Mouse (Mus musculus): ENCODE measurements around the gene Rhag. TPM values are rescaled to one million over a fixed set of nuclear protein-coding genes. Genes with fewer than 3 reads are reported as not detected.

Gene Rhag
- polyA plus RNA-seq, 1 experiment from 2014 or later, result 3.2 TPM

DNA sequence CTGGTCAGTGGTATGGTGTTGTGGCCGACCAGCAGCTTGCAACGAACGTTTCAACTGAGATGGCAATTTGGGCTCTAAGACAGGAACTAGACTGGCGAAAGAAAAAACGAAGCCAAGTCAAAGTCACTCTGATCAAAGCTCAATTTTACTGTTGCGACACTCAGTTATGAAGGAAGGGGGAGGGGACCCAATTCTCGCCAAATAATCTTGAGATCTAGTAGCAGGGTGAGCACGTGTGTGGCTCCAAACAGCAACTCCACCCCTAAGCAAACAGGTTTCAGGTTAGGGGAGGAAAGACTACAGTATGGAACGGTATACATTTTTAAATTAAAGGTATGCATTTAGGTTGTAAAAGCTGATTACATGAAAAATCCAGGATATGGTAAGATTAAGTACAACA lies 10.6 kb downstream of the Rhag start:
- H3K4me3 ChIP-seq (replicated peaks), result no peak overlapping the region
- no peak overlapping the region for H3K9ac ChIP-seq
- 84% methylated on average over 9 of the region's 9 CpGs for WGBS
- no peak overlapping the region for H3K27ac ChIP-seq
- H3K4me1 ChIP-seq, result no peaks in the 10 kb centered on the region
- no peak overlapping the region for H3K4me2 ChIP-seq
- no peaks in the 10 kb centered on the region for H3K36me3 ChIP-seq (replicated peaks)
- H3K9me3 ChIP-seq, result no peaks in the 10 kb centered on the region
- H3K27me3 ChIP-seq, result no peaks in the 10 kb centered on the region
- no peak for ATAC-seq (ENCODE audit: low FRiP score)

DNA sequence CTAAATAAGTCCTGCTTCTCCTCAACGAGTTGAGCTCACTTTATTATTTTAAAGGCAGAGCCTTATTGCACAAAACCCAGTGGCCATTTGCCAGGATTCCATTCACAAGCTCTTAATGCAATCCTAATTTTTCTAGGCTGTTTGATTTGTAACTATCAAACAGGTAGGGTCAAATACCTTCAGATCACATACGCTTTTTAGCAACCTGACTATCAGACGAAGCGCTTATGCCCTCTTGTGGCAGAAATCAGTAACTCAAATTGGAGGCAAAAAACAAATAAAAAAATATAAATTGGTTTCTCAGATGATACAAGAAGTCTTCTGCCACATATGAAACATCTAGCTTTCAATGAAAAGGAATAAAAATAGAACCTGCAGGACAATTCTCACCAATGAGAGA lies 12.9 kb downstream of the Rhag start:
- ATAC-seq (ENCODE audit: low FRiP score), result no peak
- Histone ChIP-seq H3K36me3 (replicated peaks) (no peaks in the 10 kb centered on the region), H3K4me3 (replicated peaks) (no peak overlapping the region), H3K4me2 (no peak overlapping the region), H3K27me3 (no peaks in the 10 kb centered on the region), H3K9ac (no peak overlapping the region), H3K9me3 (no peaks in the 10 kb centered on the region), H3K4me1 (no peaks in the 10 kb centered on the region), H3K27ac (no peak overlapping the region)
- 27% methylated on average over 4 of the region's 4 CpGs for WGBS

DNA sequence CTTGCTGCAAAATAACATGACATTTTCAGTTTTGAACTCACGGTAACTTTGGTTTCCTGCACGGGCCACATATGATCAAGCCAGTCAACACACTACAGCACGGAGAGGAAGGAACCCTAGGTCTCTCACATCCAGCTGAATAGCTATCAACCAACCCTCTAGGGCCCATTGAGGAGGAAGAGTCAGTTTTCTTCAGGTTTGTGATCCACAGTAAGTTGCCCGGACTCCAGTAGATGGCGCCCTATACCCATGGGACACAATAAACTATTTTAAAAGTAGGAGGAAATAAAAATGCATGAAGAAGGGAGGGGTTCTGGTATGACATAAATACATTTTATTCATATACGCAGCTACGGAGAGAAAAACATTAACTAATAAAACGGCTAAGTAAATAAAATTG lies 13.6 kb downstream of the Rhag start:
- H3K36me3 ChIP-seq (replicated peaks), result no peaks in the 10 kb centered on the region

DNA sequence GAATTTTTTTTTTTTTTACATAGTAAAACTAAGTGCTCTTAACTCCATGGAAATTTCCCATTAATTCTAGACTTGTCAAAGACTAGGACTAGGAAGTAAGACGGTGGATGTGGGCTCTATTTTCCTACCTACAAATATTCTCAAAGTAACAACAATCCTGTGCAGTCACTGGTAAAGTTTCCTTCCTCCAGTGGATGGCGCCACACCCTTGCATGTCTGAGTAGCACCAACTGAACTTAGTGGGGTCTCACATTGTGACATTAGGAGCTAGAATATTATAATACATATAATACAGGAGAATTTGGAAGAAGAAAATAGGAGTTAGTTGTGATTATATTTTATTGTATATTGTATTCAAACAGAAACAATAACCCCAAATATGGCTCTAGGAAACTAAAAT lies 20.9 kb downstream of the Rhag start:
- Histone ChIP-seq H3K27ac (no peak overlapping the region), H3K4me3 (replicated peaks) (no peak overlapping the region), H3K4me2 (no peak overlapping the region), H3K36me3 (replicated peaks) (no peaks in the 10 kb centered on the region), H3K9me3 (no peaks in the 10 kb centered on the region), H3K27me3 (no peaks in the 10 kb centered on the region), H3K9ac (no peak overlapping the region), H3K4me1 (no peaks in the 10 kb centered on the region)
- WGBS, result 65% methylated on average over 2 of the region's 2 CpGs
- ATAC-seq (ENCODE audit: low FRiP score), result no peak

More for the DNA sequence above, 13.6 kb downstream of the Rhag start:
- Histone ChIP-seq H3K4me1 (no peaks in the 10 kb centered on the region), H3K4me3 (replicated peaks) (no peak overlapping the region), H3K9ac (no peak overlapping the region), H3K27ac (no peak overlapping the region), H3K4me2 (no peak overlapping the region), H3K27me3 (no peaks in the 10 kb centered on the region), H3K9me3 (no peaks in the 10 kb centered on the region)
- ATAC-seq (ENCODE audit: low FRiP score), result no peak
- 59% methylated on average over 8 of the region's 8 CpGs for WGBS

DNA sequence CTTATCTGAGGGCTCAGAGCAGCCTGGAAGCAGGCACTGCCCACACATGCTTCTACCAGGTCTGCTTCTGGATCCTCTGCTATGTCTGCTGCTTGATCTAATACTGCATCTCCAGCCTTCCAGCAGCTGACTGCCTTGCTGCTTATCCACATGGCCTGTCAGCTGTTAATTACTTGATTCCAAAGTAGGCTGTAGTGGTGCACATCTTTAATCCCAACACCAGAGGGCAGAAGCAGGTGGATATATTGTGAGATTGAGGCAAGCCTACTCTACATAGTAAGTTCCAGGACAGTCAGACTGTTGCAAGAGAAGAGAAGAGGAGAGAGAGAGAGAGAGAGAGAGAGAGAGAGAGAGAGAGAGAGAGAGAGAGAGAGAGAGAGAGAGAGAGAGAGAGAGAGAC lies 26.4 kb downstream of the Rhag start:
- ATAC-seq (ENCODE audit: low FRiP score), result no peak
- H3K36me3 ChIP-seq (replicated peaks), result no peaks in the 10 kb centered on the region
- H3K4me1 ChIP-seq, result no peaks in the 10 kb centered on the region
- no peaks in the 10 kb centered on the region for H3K27me3 ChIP-seq
- no peak overlapping the region for H3K4me3 ChIP-seq (replicated peaks)
- H3K4me2 ChIP-seq, result no peak overlapping the region
- no peak overlapping the region for H3K27ac ChIP-seq
- no peak overlapping the region for H3K9ac ChIP-seq
- H3K9me3 ChIP-seq, result no peaks in the 10 kb centered on the region

DNA sequence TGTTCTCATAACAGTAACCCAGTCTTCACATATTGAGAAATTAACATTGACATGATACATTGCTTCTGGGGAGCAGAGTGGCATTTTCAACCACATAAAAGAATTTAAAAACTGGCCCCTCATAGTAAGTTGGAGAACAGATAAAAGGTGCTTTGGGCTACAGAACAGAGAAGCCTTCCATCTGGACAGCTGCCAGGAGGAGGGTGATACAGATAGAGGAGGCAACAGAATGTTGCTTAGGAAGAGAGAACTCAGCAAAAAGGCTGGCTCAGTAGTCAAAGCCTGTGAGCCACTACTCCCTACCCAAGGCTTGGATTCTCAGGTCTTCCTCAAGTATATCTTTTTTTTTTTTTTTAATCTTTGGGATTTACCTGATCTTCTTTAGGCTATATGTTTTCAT lies 44.1 kb downstream of the Rhag start:
- no peak overlapping the region for H3K4me3 ChIP-seq (replicated peaks)
- H3K36me3 ChIP-seq (replicated peaks), result no peaks in the 10 kb centered on the region
- H3K27ac ChIP-seq, result no peak overlapping the region
- no peak for ATAC-seq (ENCODE audit: low FRiP score)
- no peak overlapping the region for H3K9ac ChIP-seq
- H3K4me2 ChIP-seq, result no peak overlapping the region
- H3K4me1 ChIP-seq, result no peaks in the 10 kb centered on the region
- no peaks in the 10 kb centered on the region for H3K9me3 ChIP-seq
- H3K27me3 ChIP-seq, result no peaks in the 10 kb centered on the region

DNA sequence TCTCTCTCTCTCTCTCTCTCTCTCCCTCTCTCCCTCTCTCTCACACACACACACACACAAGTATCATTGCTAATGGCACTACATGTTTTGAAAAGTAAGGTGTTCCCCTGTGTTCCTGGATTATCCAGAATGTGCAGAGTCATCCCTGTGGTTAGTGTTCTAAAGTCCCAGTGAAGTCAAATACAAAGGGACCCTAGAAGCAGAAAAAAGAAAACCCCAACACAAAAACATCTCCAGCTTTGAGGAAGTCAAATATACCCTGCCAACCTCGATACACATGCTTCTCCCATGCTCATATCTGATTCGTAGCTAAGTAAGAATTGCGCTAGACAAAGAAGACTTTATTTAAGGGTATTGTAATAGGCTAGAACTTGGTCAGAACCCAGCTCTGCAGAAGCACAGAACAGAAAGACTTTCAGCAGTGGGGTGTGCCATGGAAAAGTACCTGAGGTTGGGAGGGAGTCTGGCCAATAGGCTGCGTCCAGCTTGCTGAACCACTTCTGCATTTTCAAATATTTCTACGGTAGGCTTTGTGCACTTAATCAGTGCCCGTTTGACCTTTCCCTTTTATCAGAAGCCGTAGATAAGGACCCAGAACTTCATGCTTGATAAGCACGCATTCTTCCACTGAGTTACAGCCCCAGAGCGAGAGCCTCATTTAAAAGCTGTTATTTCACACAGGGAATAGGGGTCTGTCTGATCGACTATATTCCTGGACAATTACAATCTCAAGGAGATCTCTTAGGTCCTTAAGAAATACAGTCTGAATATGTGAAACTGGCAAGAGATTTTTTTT lies 58.2 kb downstream of the Rhag start:
- Histone ChIP-seq H3K27me3 (no peaks in the 10 kb centered on the region), H3K4me3 (replicated peaks) (no peak overlapping the region), H3K36me3 (replicated peaks) (no peaks in the 10 kb centered on the region), H3K9me3 (no peaks in the 10 kb centered on the region), H3K27ac (no peak overlapping the region), H3K4me2 (no peak overlapping the region), H3K9ac (no peak overlapping the region), H3K4me1 (no peaks in the 10 kb centered on the region)
- WGBS, result 76% methylated on average over 10 of the region's 10 CpGs
- ATAC-seq (ENCODE audit: low FRiP score), result no peak

DNA sequence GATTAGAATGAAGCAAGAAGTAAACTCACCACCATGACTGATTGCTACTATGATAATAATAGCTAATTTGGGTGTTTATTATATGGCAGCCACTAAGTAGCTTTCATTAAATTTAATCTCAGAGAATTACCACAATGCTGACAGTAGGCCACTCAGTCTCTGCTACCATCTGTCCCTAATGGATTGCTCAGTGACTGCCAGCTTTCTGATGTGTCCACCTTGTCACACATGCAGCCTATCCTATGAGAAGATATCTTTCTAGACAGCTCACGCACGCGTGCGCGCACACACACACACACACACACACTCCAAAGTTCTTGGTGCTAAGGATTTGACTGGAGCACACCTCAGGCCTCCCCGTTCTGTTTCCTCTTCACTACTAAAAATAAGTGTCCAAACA lies 61.7 kb downstream of the Rhag start:
- Histone ChIP-seq H3K27me3 (no peaks in the 10 kb centered on the region), H3K36me3 (replicated peaks) (no peaks in the 10 kb centered on the region), H3K27ac (no peak overlapping the region), H3K9me3 (no peaks in the 10 kb centered on the region), H3K4me2 (no peak overlapping the region), H3K9ac (no peak overlapping the region), H3K4me3 (replicated peaks) (no peak overlapping the region), H3K4me1 (no peaks in the 10 kb centered on the region)
- WGBS, result 94% methylated on average over 6 of the region's 6 CpGs
- ATAC-seq (ENCODE audit: low FRiP score), result no peak

DNA sequence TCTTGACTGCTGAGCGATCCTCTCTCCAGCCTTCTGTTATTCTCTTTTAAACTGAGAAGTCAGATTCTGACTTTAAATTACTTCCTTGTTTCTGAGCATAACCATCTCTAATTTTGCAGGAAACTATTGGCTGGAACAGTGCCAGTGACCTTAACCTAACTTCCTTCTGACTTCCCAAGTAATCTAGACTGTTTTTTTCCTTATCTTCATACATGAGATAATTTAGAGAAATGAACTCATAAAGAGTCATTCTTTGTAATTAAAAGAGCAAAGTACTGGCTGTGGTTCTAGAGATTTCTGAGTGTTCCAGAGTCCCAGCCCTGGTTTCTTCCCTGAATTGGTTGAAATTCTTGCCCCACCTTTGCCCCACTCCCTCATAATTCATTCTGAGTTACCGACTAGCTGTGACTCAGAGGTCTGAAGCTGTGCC lies 62.7 kb downstream of the Rhag start:
- Histone ChIP-seq H3K4me3 (replicated peaks) (no peak overlapping the region), H3K4me2 (no peak overlapping the region), H3K36me3 (replicated peaks) (no peaks in the 10 kb centered on the region), H3K9me3 (no peaks in the 10 kb centered on the region), H3K27ac (no peak overlapping the region), H3K27me3 (no peaks in the 10 kb centered on the region), H3K9ac (no peak overlapping the region), H3K4me1 (no peaks in the 10 kb centered on the region)
- 77% methylated on average over 2 of the region's 2 CpGs for WGBS
- ATAC-seq (ENCODE audit: low FRiP score), result no peak

DNA sequence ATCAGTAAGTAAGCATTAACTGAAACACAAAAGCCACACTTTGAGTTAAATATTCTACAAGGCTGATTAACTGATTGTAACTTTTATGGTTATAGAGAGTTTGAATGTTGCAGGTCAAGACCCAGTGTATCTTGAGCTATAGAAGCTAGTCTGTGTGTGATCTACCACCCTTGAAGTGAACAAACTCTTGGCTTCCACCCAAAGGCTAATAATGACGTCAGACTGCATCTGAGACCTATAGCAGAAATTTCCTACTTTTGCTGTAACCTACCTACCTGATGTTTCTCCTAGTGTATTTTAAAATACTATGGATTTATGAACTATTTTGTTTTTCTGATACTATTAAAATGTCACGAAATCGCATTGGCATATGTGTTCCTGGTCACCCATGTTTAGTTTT lies 63.8 kb downstream of the Rhag start:
- Histone ChIP-seq H3K27me3 (no peaks in the 10 kb centered on the region), H3K9me3 (no peaks in the 10 kb centered on the region), H3K4me1 (no peaks in the 10 kb centered on the region), H3K4me2 (no peak overlapping the region), H3K36me3 (replicated peaks) (no peaks in the 10 kb centered on the region), H3K9ac (no peak overlapping the region), H3K4me3 (replicated peaks) (no peak overlapping the region), H3K27ac (no peak overlapping the region)
- WGBS, result 83% methylated on average over 3 of the region's 3 CpGs
- no peak for ATAC-seq (ENCODE audit: low FRiP score)

DNA sequence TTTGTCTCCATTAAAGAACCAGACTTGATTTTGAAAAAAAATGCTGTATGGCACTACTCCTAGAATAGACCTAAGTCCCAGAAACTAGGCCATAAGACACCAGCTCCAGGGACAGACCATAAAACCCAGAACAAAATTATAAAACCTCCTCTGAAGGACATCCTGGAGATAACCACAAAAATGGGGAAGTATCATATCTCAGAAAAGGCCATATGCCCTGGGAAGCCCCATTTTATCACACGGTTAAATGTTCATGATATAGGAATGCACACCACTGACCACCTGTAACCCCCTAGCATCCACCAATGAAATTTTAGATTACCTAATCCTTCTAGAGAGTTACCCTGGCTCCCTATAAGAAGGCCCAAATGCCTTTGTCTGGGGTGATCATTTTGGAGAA lies 64.6 kb downstream of the Rhag start:
- Histone ChIP-seq H3K9me3 (no peaks in the 10 kb centered on the region), H3K4me1 (peaks cover 3% of the 10 kb centered on the region; the same call in 1 of the 2 replicates), H3K4me2 (no peak overlapping the region), H3K4me3 (replicated peaks) (no peak overlapping the region), H3K9ac (no peak overlapping the region), H3K36me3 (replicated peaks) (no peaks in the 10 kb centered on the region), H3K27ac (no peak overlapping the region), H3K27me3 (no peaks in the 10 kb centered on the region)
- no peak for ATAC-seq (ENCODE audit: low FRiP score)
- WGBS, result 93% methylated on average over 1 of the region's 1 CpGs

DNA sequence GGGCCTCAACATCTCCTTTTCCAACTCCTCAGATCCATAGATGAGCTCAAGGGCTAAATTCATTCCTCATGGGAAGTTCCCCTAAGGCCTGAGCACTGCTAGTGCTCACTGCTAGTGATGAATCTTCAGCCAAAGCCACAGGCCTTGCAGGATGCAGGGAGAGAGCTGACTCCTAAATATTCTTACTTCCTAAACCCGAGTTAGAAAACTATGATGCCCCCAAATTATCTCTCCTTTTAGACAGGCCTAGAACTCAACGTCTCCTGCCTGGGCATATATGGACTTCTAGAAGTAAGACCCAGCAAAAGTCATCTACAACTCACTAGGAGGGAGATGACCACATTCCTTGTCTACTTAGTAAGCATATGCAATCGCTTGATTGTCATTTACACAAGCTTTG lies 66.8 kb downstream of the Rhag start:
- Histone ChIP-seq H3K36me3 (replicated peaks) (no peaks in the 10 kb centered on the region), H3K4me3 (replicated peaks) (no peak overlapping the region), H3K4me2 (no peak overlapping the region), H3K9ac (no peak overlapping the region), H3K27me3 (no peaks in the 10 kb centered on the region), H3K27ac (no peak overlapping the region), H3K9me3 (no peaks in the 10 kb centered on the region), H3K4me1 (peaks cover 3% of the 10 kb centered on the region; the same call in 1 of the 2 replicates)
- ATAC-seq (ENCODE audit: low FRiP score), result no peak
- WGBS, result 45% methylated on average over 3 of the region's 3 CpGs

DNA sequence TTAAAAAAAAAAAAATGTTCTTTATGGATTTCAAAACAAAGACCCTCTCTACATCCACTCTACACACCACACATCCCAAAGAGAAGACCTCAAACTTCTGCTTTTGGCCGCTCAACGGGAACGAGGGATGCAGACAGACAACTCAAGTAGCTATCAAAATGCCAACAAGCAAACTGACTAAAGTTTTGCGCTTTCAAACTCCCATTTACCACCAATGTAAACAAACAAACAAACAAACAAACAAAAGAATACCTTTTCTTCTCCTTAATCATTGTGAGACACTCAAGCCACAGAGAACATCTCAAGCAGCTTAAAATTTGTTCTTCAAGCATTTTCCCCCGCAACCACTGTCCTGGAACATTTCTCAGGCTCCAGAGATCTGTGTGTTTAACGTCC lies 68.6 kb downstream of the Rhag start:
- Histone ChIP-seq H3K9ac (peak overlapping the region; percentile 50), H3K4me3 (replicated peaks) (peak overlapping the region; percentile 50), H3K27ac (no peak overlapping the region), H3K27me3 (no peaks in the 10 kb centered on the region), H3K4me2 (peak overlapping the region; percentile 87), H3K36me3 (replicated peaks) (no peaks in the 10 kb centered on the region), H3K4me1 (peaks cover 3% of the 10 kb centered on the region; the same call in 1 of the 2 replicates), H3K9me3 (no peaks in the 10 kb centered on the region)
- WGBS, result 15% methylated on average over 6 of the region's 6 CpGs
- ATAC-seq (ENCODE audit: low FRiP score), result no peak

Data from forebrain, embryonic 12.5 days (tissue).